Mouse (Mus musculus) heart, embryonic 13.5 days (tissue): ENCODE data around the gene Mapk3. TPM values are rescaled to one million over a fixed set of nuclear protein-coding genes. Genes with fewer than 3 reads are reported as not detected.

Experiments used
- ATAC-seq: fragments of 200-750 bp; cut with Nextera tagmentation; 2 replicates; pipeline ENCODE4 v1.8.0; 2017; ENCODE audit warnings: moderate TSS enrichment; ENCODE audit not compliant: insufficient number of reproducible peaks, low FRiP score, low TSS enrichment; ENCODE audit errors: extremely low read depth
- H3K27ac ChIP-seq: fragments of 300-500 bp; sonication (generic); replicated peaks from 2 replicates; pipeline ENCODE4 v1.5.1; 2015; ENCODE audit warnings: moderate library complexity, mild to moderate bottlenecking, inconsistent platforms
- H3K27me3 ChIP-seq: fragments of 300-500 bp; sonication (generic); replicated peaks from 2 replicates; pipeline ENCODE4 v1.6.1; 2015; ENCODE audit warnings: mild to moderate bottlenecking, inconsistent platforms
- H3K36me3 ChIP-seq: fragments of 300-500 bp; sonication (generic); 2 replicates; pipeline ENCODE4 v1.6.1; 2015; ENCODE audit warnings: mild to moderate bottlenecking, inconsistent platforms
- H3K4me1 ChIP-seq: fragments of 300-500 bp; sonication (generic); 2 replicates; pipeline ENCODE4 v1.6.1; 2015; ENCODE audit warnings: inconsistent platforms
- H3K4me2 ChIP-seq: fragments of 300-500 bp; sonication (generic); 2 replicates; pipeline ENCODE4 v1.6.1; 2015; ENCODE audit warnings: inconsistent platforms, mild to moderate bottlenecking, moderate library complexity
- H3K4me3 ChIP-seq: fragments of 300-500 bp; sonication (generic); 2 replicates; pipeline ENCODE4 v1.5.1; 2015; ENCODE audit warnings: moderate library complexity, mild to moderate bottlenecking, inconsistent platforms
- H3K9ac ChIP-seq: fragments of 300-500 bp; sonication (generic); 2 replicates; pipeline ENCODE4 v1.6.1; 2015; ENCODE audit warnings: inconsistent platforms, mild to moderate bottlenecking, moderate library complexity
- H3K9me3 ChIP-seq: fragments of 300-500 bp; sonication (generic); 2 replicates; pipeline ENCODE4 v1.6.1; 2016; ENCODE audit warnings: inconsistent platforms
- WGBS: fragments of 180-500 bp; shearing (Covaris S2); methylation state at CpG from one replicate; pipeline ENCODE4 v1.1.7; 2015; ENCODE audit warnings: mixed read lengths; 5-methylcytosine and 5-hydroxymethylcytosine counted together
- polyA plus RNA-seq: library from polyadenylated mRNA; unstranded; fragments of >200 nt; fragmentation: Nextera tagmentation; extraction: Ambion mirVana; gene quantifications from 2 replicates; pipeline ENCODE4 v1.2.1, GENCODE M21; 2015

Gene Mapk3
- polyA plus RNA-seq, 1 experiment from 2014 or later = 57.5 TPM

DNA sequence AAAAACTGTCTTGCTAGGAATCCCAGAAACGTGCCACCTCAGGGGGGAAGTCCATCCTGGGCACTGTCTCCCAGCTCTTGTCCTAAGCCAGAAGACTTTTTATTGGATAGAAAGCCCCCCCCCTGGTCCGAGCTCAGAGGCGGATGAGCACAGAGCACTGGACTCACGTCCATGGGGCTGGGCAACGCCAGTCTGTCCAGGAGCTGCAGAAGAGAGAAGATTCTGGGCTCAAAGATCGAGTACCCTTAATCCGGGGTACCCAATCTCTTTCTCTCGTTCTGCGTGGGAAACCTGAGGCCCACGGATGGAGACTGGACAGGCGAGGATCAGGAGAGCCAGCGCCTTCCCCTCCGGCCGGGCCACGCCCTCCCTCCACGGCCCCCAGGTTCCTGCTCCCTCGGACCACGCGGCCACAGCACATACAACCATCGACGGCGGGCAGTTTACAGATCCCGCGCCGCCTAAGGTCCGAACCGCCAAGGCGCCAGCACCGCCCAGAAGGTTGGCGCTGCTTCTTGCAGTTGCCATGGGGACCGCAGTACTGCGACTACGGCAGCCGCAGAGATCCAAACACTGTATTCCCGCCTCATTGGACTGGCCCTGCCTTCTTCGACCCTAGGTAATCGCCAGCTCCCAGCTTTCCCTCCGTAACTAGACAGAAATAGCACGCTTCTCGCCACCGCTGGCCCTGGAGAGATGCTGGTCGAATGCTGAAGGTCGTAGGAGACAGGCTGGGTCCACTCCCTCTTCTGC, 49.5 kb downstream of the Mapk3 start:
- Histone ChIP-seq H3K4me1 (peaks cover 32% of the 10 kb centered on the region), H3K4me3 (peak overlapping the region; percentile 74), H3K36me3 (peaks cover 18% of the 10 kb centered on the region), H3K27ac (peak overlapping the region; percentile 89), H3K9me3 (no peaks in the 10 kb centered on the region), H3K9ac (peak overlapping the region; percentile 91), H3K27me3 (no peaks in the 10 kb centered on the region), H3K4me2 (peak overlapping the region; percentile 93)
- peak; percentile 74 for ATAC-seq
- WGBS = under 1% methylated on average over 43 of the region's 43 CpGs

DNA sequence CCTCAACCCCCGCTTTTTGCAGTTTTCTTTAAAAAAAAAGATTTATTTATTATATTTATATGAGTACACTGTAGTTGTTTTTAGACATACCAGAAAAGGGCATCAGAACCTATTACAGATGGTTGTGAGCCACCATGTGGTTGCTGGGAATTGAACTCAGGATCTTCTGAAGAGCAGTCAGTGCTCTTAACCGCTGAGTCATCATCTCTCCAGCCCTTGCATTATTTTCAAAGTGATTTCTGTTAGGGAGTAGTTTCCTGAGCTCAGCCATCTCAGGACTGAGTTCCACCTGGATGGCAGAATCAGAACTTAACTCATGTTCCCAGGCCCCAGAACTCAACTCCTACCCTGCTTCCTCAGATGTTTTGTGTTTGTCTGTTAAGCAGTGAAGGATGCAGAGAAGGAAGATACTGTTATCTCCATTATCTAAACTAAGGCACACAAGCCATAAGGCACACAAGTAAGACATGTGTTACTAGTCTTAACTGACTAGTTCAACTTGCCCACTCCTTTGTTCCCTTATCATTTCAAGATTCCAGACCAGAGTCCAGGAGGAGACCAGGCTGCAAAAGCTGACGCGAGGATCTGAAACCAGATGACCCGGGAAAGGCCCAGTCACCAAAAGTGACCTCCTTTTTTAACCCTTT, 50.4 kb downstream of the Mapk3 start:
- no peaks in the 10 kb centered on the region for H3K27me3 ChIP-seq
- H3K27ac ChIP-seq = peak overlapping the region; percentile 89
- H3K4me1 ChIP-seq = peaks cover 32% of the 10 kb centered on the region
- WGBS = 41% methylated on average over 5 of the region's 5 CpGs
- no peaks in the 10 kb centered on the region for H3K9me3 ChIP-seq
- H3K9ac ChIP-seq = peak overlapping the region; percentile 91
- peak overlapping the region; percentile 93 for H3K4me2 ChIP-seq
- H3K4me3 ChIP-seq = peak overlapping the region; percentile 74; the same call in 1 of the 2 replicates
- no peak for ATAC-seq
- peaks cover 10% of the 10 kb centered on the region for H3K36me3 ChIP-seq

Other genes with a start within 250 kb of the Mapk3 start
- gene Eif3c, start 193.2 kb upstream of the Mapk3 start, polyA plus RNA-seq = 129 and 135 TPM in 2 replicates
- gene Apobr, start 174.7 kb upstream of the Mapk3 start, polyA plus RNA-seq = 0.15 and 0.33 TPM in 2 replicates
- gene Cln3, start 173.8 kb upstream of the Mapk3 start, polyA plus RNA-seq = 19.4 and 22.1 TPM in 2 replicates
- gene Il27, start 164.7 kb upstream of the Mapk3 start, polyA plus RNA-seq = not detected in 2 replicates
- gene Nupr1, start 128.7 kb upstream of the Mapk3 start, polyA plus RNA-seq = 6.2 and 9.3 TPM in 2 replicates
- 27.7 and 28.8 TPM in 2 replicates for gene Sgf29, start 110.3 kb upstream of the Mapk3 start, polyA plus RNA-seq
- gene Sult1a1, start 83.2 kb upstream of the Mapk3 start, polyA plus RNA-seq = 5.8 and 6.2 TPM in 2 replicates
- gene Bola2, start 64.2 kb upstream of the Mapk3 start, polyA plus RNA-seq = 109 and 124 TPM in 2 replicates
- 6.9 and 7.1 TPM in 2 replicates for gene Slx1b, start 63.8 kb upstream of the Mapk3 start, polyA plus RNA-seq
- gene Coro1a, start 51.8 kb upstream of the Mapk3 start, polyA plus RNA-seq = 11.8 and 16.6 TPM in 2 replicates
- gene Gdpd3, start 6.7 kb downstream of the Mapk3 start, polyA plus RNA-seq = 1.2 and 1.4 TPM in 2 replicates
- 79.1 and 86.2 TPM in 2 replicates for gene Ypel3, start 17.4 kb downstream of the Mapk3 start, polyA plus RNA-seq
- gene Tbx6, start 21.9 kb downstream of the Mapk3 start, polyA plus RNA-seq = 0.32 and 0.33 TPM in 2 replicates
- gene Ppp4c, start 32.9 kb downstream of the Mapk3 start, polyA plus RNA-seq = 151 and 166 TPM in 2 replicates
- 0.29 and 0.32 TPM in 2 replicates for gene Fam57b, start 38.1 kb downstream of the Mapk3 start, polyA plus RNA-seq
- not detected in 2 replicates for gene 4930451I11Rik, start 72.0 kb downstream of the Mapk3 start, polyA plus RNA-seq
- 0.15 and 0.17 TPM in 2 replicates for gene Doc2a, start 87.8 kb downstream of the Mapk3 start, polyA plus RNA-seq
- 18.8 and 23.1 TPM in 2 replicates for gene Hirip3, start 102.4 kb downstream of the Mapk3 start, polyA plus RNA-seq
- 55.6 and 55.8 TPM in 2 replicates for gene Ino80e, start 102.8 kb downstream of the Mapk3 start, polyA plus RNA-seq
- gene Taok2, start 125.1 kb downstream of the Mapk3 start, polyA plus RNA-seq = 31.8 and 32.1 TPM in 2 replicates
- 20.4 and 21.5 TPM in 2 replicates for gene Tmem219, start 163.3 kb downstream of the Mapk3 start, polyA plus RNA-seq
- 13.1 and 14.0 TPM in 2 replicates for gene Kctd13, start 169.3 kb downstream of the Mapk3 start, polyA plus RNA-seq
- 0.20 TPM in 2 replicates for gene Asphd1, start 190.0 kb downstream of the Mapk3 start, polyA plus RNA-seq
- 0.19 and 0.73 TPM in 2 replicates for gene Sez6l2, start 191.0 kb downstream of the Mapk3 start, polyA plus RNA-seq
- 69.5 and 79.9 TPM in 2 replicates for gene Cdipt, start 216.3 kb downstream of the Mapk3 start, polyA plus RNA-seq
- gene Cdiptos, start 216.5 kb downstream of the Mapk3 start, polyA plus RNA-seq = 0.59 and 1.7 TPM in 2 replicates